Mouse (Mus musculus): ENCODE results near the gene Kcnc3.

Gene Kcnc3

DNA sequence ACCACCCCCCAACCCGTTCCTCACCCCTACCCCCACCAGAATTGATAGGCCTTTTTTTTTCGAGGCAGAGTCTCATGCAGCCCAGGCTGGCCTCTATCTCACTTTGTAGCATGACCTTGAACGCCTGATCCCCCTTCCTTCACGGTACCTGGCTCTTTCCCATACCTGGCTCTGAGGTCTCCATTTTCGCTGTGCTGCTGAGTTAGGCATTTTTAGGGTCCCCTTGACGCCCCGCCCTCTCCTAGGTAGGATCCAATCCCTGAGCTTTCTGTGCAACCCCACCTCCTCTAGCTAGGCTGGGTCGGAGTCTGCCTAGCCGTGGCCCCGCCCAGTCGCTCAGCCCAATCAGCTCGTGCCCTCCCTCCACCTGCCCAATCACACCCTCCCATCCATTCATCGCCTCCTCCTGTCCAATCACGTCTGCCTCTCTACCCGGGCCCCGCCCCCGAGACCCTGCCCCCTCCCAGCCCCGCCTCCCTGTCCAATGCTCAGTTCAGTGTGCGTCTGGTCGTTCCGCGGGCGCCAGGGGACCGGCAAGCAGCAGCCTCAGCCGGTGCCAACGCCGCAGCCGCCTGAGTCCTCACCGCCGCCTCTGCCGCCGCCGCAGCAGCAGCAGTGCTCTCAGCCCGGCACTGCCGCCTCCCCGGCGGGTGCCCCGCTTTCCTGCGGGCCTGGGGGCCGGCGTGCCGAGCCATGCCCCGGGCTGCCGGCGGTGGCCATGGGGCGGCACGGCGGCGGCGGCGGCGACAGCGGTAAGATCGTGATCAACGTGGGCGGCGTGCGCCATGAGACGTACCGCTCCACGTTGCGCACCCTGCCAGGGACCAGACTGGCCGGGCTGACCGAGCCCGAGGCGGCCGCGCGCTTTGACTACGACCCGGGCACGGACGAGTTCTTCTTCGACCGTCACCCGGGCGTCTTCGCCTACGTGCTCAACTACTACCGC, at the start of gene Kcnc3:
Kcnc3 (plus strand) TSS at position 263 of the 946 bp plus-strand sequence.
- peak; percentile 69 for ATAC-seq (ENCODE audit: low TSS enrichment)

DNA sequence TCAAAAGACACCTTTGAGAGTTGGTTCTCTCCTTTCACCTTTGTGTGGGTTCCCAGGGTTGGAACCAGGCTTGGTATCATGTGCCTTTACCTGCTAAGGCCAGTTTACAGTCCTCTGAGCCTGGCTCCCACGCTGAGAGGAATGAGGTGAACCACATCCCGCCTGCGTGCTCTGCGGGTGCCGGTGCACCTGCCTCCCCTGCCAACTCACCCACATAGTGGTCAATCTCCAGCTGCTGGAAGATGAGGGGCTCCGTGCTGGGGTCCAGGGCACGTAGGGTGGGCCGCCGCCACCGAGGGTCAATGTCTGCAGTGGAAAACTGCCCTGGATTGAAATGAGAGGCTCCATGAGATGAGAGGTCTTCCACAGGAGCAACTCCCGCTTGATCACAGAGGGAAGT, 47.9 kb upstream of the Kcnc3 start:
- no peak for ATAC-seq (ENCODE audit: low TSS enrichment)

DNA sequence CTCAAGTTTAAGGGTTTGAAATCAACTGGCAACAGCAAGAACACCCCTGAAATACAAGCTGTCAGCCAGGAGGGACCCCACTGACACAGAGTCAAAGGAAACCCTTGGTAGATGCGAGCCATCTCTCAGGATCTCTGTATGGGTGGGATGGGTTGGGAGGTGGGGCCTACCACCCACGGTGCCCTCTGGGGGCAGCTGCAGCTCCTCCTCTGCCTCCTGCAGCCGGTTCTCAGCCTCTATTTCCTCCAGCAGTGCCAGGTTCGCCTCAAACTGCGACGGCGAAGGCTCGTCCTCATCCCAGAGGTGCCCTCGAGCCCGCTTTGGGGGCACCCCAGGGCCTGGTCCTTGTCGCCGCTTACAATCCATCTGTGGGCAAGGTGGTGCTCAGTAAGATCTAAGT, 47.4 kb upstream of the Kcnc3 start:
- ATAC-seq (ENCODE audit: low TSS enrichment) = no peak

DNA sequence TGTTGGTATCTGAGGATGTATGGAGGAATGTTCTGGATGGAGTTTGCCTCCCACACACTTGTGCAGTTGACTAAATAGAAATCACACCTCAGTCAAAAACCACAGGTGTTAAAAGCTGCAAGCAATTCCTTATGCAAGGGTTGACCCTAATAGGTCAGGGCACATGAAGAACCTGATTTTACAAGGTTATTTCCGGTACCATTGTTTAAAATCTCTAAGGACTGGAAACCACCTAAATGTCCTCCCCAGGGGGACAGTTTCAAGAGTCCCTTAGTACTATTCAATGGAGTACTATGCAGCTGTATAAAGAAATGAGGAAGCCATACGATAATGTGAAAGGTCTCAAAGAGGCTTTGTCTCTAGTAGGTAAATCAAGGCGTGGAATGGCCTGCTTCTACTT, 44.2 kb upstream of the Kcnc3 start:
- ATAC-seq (ENCODE audit: low TSS enrichment) = no peak

DNA sequence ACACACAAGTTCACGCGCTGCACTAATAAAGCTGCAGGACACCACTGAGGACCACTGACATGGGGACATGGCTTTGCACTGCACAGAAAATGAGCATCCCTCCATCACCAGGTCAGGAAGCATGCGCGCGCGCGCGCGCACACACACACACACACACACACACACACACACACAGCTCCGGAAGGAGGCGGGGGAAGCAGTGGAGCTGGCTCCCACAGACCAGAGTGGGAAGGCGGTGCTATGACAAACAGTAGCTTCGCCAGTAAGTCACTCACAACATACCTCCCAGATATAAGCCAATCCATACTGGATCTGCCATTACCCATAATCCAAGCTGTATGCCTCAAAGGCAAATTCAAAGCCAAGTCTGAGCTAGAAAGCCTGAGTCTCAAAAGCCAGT, 43.4 kb upstream of the Kcnc3 start:
- ATAC-seq (ENCODE audit: low TSS enrichment) = no peak

DNA sequence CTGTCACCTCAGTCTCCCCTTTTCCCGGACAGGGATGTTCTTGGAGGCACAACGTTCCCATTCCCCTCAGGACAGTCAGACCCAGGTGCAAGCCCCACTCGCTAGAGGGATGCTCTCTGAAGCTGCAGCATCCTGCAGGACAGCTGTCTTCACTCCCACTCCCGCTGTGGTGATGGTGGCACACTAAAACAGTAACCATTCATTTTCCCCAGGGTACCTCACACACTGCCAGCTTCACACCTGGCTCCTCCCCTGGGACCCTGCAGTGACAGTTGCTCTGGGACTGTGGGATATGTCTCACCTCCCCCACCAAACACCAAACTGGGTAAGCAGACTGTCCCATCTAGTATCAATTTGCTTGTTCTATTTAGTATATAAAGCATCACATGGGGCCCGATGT, 42.7 kb upstream of the Kcnc3 start:
- no peak for ATAC-seq (ENCODE audit: low TSS enrichment)

DNA sequence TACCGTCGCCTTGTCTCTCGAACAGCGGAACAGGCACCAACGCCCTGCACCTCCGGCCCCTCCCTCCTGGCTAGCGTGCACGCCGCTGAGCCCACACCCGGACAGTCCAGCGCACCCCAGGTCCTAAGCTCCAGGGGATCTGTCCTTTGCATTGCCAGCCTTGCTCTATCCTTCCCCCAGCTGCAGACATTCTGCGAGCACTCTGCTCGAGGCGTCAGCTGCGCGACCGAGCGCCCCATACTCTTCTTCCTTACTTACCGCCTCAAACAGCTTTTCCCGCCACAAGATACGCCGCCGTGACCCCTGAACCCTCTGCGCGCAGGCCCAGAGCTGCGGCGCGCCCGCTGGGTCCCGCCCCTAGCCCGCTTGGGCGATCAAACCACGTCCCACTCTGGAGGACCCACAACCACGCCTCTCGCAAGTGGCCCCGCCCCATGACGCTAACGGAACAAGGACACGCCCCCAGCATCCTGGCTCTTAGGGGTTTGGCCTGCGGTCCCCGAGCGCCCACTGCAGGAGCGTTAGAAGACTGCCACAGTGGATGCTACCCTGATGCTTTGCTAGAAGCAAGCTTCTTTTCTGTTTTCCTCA, 41.9 kb upstream of the Kcnc3 start, which contains the start of gene Pold1:
Pold1 (minus strand) TSS at position 353 of the 591 bp plus-strand sequence.
- ATAC-seq (ENCODE audit: low TSS enrichment) = peak; percentile 93

DNA sequence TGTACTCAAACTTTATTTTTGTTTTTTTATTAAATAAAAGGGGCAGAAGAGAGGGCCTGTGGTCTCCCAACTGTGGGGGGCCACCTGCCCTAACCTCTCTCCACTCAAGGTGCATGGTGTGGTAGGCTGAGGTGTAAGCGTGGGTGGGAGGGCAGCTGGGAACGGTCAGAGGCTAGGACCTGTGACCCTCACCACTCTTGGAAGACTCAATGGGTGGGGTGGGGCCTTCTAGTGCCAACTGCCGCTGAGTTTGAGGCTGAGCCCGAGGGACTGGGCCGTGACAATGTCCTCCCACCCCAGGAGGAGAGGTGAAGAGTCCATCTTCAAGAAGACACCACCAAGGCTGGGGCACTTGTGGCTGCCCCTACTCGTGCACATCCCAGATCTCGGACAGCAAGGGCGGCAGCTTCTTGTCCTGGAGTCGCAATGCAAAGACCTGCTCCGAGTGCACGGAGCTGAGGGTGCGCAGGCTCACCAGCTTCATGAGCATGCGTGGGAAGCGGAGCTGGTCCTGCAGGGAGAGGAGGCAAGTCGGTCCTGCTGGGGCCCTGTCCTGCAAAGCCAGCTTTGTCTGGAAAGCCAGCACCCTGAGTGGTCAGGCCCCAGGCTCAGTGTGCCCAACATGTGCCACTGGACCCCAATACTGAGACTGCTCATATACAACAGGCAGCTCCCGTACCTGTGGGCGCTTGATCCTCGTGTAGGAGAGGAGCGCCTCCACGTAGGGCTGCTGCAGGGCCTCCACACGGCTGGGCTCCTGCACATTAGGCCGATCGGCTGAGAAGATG, 40.6 kb upstream of the Kcnc3 start:
- no peak for ATAC-seq (ENCODE audit: low TSS enrichment)

DNA sequence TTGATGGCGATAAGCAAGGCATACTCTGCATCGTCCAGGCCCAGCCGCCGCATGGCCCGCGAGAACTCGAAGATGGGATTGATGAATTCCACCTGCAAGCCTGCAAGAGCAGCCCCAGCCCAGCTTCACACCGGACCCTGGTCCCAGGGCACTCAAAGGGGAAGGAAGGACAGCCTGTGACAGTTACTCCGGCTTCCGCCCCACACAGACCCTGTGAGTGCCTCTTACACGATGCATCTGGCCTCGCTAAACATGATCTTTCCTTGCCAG, 40.1 kb upstream of the Kcnc3 start:
- no peak for ATAC-seq (ENCODE audit: low TSS enrichment)

DNA sequence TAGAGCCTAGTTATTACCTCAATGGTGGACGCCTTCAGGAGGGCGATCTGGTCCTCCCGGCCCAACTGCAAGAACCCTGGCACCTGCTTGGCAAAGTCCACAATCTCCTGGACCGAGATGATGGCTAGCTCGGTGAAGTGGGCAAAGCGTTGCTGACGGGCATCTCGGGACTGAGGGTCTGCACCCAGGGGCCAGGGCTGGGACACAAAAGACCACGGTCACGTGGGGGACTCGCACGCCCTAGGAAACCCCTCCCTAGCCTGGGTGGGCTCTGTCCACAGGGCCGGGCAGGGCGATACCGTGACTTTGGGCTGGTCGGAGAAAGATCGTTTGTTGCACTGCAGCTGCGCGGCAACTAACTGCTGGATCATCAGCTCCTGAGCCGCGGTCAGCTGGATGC, 39.2 kb upstream of the Kcnc3 start:
- ATAC-seq (ENCODE audit: low TSS enrichment) = no peak

DNA sequence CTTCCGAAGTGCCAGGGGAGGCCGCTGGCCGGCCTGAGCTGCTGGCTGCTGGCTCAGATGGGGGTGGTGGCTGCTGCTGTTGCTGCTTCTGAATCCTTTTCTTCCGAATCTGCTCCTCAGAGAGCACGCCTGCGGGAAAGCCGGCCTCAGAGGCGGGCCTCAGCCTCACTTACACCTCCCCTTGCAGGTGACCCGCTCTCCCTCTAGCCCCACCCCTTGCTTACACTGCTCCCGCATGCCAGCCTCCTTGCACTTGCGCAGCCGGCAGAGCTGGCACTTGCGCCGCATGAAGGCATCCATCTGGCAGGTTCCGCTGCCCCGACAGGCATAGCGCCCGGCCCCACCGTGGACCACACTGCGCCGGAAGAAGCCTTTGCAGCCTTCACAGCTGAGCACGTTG, 38.7 kb upstream of the Kcnc3 start:
- no peak for ATAC-seq (ENCODE audit: low TSS enrichment)

DNA sequence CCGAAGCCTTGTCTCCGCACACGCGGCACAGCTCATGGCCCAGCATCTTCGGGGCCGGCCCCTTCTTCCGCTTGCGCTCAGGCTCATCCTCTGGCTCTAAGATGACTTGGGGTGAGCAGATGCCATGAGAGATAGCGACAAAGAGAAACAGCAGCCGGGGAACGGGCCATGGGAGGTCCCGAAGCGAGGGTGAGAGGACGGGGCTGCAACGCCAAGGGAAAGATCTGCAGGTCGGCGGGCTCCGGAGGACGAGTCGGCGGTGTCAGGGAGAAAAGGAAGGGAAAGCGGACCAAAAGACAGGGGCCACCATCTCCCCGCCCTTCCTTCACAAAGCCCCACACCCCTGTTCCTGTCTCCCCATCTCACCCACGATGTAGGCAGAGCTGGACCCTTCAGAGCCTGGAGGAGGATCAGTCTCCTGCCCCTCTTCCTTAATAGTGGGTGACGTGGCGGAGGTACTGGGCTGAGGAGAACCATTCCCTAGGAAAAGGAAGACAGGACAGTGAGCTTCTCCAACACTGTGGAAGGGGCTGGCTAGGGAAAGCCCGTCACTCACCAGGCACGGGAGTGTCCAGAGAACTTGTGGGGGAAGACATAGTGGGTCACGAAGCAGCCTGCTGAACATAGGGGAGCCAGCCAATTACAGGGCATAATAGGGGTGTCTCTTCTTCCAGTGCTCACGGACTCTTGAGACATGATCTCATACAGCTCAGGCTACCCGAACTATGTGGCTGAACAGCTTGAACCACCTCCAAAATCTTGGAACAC, 38.1 kb upstream of the Kcnc3 start:
- no peak for ATAC-seq (ENCODE audit: low TSS enrichment)

DNA sequence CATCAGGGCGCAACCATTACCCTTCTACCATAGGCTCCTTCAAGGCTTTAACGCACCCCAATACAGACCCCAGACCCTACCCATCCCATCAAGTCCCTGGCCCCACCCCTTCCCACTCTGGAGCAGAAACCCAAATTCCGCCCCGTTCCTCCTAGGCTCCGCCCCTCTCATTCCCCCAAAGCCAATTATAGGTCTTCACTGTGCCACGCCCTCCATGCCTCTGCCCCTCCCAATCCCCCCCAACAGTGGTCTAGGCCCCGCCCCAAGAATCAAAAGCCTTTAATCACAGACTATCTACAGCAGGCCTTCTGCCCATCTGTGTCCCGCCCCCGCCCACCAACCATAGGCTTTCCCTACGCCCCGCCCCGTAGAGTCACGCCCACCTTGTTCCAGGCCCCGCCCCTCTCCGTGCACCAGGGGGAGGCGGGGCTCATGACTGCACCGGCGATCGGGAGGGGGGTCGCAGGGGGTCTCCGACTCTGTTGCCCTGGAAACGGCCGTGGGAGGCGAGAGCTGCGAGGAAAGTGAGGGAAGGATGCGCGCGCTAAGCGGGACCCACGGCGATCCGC, 37.2 kb upstream of the Kcnc3 start:
- ATAC-seq (ENCODE audit: low TSS enrichment) = 0 out of 2 replicates have a peak, but pooled peaks have one; percentile 15

DNA sequence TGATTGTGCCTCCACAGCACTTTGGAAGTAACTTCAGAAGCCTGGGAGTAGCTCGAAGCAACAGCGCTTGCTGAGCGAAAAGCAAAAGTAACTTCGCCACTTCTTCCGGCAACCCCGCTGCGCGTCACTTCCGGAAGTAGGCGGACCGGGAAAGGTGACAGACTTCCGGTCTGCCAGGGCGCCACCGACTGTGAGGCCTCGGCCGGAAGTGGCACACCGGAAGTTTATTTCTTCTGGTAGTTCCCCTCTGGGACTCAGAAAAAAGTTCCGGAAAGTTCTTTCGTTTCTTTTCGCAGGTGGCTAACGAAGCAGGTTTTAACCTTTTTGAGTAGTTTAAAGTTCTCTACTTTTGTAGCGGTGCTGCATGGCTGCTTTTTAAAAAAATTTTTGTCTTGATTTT, 36.6 kb upstream of the Kcnc3 start, which contains the start of gene Nr1h2:
Nr1h2 (minus strand) TSS at position 126 of the 400 bp plus-strand sequence.
- peak; percentile 92 for ATAC-seq (ENCODE audit: low TSS enrichment)

DNA sequence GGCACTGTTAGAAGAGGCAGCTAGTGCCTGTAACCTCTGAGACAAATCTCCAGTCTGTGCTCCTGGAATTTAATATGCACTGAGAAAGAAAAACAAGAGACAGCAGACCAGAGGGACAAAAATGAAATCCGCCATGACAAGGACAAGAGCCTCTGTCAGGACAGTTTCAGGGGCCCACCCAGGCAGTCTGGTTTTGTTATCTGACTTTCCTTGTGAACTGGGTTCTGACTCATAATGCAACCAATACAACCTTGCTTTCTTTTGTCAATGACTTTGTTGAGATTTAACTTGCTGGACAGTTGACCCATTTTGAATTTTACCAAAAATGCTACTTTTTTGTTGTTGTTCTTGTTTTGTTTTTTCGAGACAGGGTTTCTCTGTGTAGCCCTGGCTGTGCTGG, 32.8 kb upstream of the Kcnc3 start:
- no peak for ATAC-seq (ENCODE audit: low TSS enrichment)

DNA sequence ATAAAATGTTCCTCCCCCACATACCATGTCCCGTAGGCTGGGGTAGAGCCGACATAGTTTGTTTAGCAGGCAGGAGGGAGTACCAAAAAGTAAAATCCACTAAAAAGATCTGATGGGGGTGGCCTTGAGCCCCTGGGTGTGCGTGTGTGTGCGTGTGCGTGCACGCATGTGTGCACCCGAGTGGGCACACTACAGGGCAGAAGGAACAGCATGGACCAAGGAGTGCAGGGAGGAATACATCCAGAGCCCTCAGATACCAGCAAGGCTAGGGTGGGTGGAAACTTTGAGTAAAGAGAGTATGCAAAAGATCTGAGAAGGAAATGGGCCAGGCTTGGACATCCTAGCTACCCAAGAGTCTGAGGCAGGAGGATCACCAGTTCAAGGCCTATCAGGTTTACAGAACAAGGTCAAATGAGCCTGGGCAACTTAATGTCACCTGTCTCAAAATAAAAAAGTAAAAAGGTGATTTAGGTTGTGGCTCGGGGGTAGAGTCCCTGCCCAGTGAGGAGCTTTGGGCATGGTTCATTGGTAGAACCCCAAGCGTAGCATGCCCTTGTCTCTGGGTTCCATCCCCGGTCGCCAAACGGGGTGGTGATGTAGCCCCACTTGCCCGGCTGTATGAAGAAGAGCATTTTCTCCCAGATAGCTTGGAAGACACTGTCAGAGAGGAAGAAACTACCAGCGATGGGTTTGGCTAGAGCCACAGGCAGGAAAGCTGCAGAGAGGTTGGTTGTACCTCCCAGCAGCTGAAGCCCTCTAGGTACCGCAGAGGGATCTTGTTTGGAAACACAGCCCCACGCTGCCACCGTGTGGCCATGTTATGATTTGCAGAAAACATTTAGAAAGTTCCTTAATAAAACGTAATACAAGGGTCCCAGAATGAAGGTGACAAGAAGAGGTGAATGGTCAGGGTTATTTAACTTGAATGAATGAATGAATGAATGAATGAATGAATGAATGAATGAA, 29.7 kb upstream of the Kcnc3 start:
- peak; percentile 65; the same call in 1 of the 2 replicates for ATAC-seq (ENCODE audit: low TSS enrichment)

DNA sequence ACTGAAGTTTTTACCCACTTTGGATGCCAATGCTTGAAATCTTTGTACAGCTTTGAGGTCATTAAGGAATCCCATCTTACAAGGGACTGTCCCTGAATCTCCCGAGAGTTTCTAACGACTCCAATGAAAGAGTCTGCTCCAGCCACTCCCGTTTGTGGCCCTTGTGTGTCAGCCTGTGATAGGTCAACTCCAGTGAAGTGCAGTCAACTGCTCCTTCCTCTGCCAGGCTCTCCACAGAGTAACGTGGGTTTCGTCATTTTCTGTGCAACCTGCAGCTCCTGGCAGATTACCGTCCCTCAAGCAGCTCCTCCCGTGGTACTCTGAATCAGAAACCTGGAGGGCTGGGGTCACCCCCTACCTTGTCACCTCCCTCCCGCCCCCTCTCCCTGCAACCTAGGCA, 27.2 kb upstream of the Kcnc3 start:
- no peak for ATAC-seq (ENCODE audit: low TSS enrichment)

DNA sequence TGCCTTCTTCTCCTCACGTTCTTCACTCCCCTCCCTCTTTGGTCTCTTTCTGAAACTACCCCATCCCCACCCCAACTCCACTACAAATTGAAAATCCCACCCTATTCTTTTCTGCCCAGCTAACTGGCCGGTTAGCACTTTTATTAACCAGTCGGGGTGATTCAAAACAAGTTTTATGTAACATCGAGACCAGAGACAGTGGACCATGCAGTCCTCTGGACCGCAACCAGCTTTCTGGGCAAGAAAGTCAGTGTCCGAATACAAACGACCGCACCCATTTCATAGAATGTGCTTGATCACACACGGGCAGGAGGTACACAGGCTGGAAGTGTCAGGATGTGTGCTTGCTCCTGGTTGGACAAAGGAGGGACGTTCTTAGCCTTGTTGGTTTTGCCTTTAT, 26.0 kb upstream of the Kcnc3 start:
- no peak for ATAC-seq (ENCODE audit: low TSS enrichment)

DNA sequence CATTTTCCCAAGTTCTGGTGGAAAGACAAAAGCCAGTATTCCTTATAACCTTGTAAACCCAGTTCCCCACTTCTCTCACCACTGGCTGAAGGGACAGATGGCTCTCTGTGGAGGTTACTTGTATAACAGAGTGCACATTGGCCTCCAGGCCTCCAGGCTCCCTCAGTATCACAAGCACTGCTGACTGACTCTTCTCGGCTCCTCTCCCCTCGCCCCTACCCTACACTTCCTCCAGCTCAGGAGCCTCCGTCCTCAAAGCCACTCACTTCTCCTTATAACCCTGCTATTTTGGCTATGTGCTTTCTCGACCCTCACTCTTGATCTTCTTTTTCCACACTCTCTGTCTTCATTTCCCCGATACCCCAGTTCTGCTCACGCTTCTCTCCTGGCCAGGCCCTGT, 25.1 kb upstream of the Kcnc3 start:
- ATAC-seq (ENCODE audit: low TSS enrichment) = no peak

DNA sequence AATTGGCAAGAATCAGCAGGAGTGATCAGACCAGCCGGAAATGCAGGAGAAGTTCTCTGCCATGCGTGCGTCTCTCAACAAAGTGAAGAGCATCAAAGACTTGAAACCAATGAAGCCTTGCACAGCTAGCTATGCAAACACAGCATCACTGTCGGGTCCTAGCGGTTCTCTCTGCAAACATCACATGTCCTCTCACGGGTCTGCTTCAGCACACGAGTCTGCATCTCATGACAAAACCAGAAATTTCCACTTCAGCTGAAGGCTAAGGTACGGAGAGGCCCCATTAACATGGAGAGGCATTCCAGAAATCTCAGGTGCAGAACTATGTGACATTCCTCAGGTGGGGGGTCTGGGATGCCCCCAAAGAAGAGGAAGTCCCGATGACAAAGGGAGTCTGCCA, 21.7 kb upstream of the Kcnc3 start:
- ATAC-seq (ENCODE audit: low TSS enrichment) = no peak

Data from frontal cortex, adult (tissue).